Mouse (Mus musculus) limb, embryonic 12.5 days (tissue): ENCODE data around the gene Ppp1r35. TPM values are rescaled to one million over a fixed set of nuclear protein-coding genes. Genes with fewer than 3 reads are reported as not detected.

Experiments
- ATAC-seq: fragments of 200-750 bp; cut with Nextera tagmentation; 2 replicates; pipeline ENCODE4 v1.8.0; 2017; ENCODE audit warnings: low read depth, moderate TSS enrichment; ENCODE audit not compliant: insufficient number of reproducible peaks, insufficient read depth, low FRiP score, low TSS enrichment
- H3K27ac ChIP-seq: fragments of 300-500 bp; sonication (generic); 2 replicates; pipeline ENCODE4 v1.5.1; 2016; ENCODE audit warnings: mild to moderate bottlenecking, moderate library complexity
- H3K27me3 ChIP-seq: fragments of 300-500 bp; sonication (generic); 2 replicates; pipeline ENCODE4 v1.6.1; 2016; ENCODE audit warnings: mild to moderate bottlenecking, moderate library complexity
- H3K36me3 ChIP-seq: fragments of 300-500 bp; sonication (generic); 2 replicates; pipeline ENCODE4 v1.6.1; 2016; ENCODE audit warnings: mild to moderate bottlenecking, moderate library complexity
- H3K4me1 ChIP-seq: fragments of 300-500 bp; sonication (generic); replicated peaks from 2 replicates; pipeline ENCODE4 v1.6.1; 2016
- H3K4me2 ChIP-seq: fragments of 300-500 bp; sonication (generic); 2 replicates; pipeline ENCODE4 v1.6.1; 2016; ENCODE audit warnings: mild to moderate bottlenecking, moderate library complexity
- H3K4me3 ChIP-seq: fragments of 300-500 bp; sonication (generic); replicated peaks from 2 replicates; pipeline ENCODE4 v1.5.1; 2016; ENCODE audit warnings: mild to moderate bottlenecking
- H3K9ac ChIP-seq: fragments of 300-500 bp; sonication (generic); replicated peaks from 2 replicates; pipeline ENCODE4 v1.6.1; 2016; ENCODE audit warnings: mild to moderate bottlenecking, moderate library complexity
- H3K9me3 ChIP-seq: fragments of 300-500 bp; sonication (generic); 2 replicates; pipeline ENCODE4 v1.6.1; 2016; ENCODE audit warnings: mild to moderate bottlenecking, moderate library complexity
- WGBS: fragments of 180-500 bp; shearing (Covaris S2); methylation state at CpG from one replicate; pipeline ENCODE4 v1.1.7; 2016; 5-methylcytosine and 5-hydroxymethylcytosine counted together
- polyA plus RNA-seq: library from polyadenylated mRNA; unstranded; fragments of >200 nt; fragmentation: Nextera tagmentation; extraction: Ambion mirVana; gene quantifications from 2 replicates; pipeline ENCODE4 v1.2.1, GENCODE M21; 2016

Ppp1r35 gene
- polyA plus RNA-seq, 1 experiment from 2014 or later, result 52.1 TPM

DNA sequence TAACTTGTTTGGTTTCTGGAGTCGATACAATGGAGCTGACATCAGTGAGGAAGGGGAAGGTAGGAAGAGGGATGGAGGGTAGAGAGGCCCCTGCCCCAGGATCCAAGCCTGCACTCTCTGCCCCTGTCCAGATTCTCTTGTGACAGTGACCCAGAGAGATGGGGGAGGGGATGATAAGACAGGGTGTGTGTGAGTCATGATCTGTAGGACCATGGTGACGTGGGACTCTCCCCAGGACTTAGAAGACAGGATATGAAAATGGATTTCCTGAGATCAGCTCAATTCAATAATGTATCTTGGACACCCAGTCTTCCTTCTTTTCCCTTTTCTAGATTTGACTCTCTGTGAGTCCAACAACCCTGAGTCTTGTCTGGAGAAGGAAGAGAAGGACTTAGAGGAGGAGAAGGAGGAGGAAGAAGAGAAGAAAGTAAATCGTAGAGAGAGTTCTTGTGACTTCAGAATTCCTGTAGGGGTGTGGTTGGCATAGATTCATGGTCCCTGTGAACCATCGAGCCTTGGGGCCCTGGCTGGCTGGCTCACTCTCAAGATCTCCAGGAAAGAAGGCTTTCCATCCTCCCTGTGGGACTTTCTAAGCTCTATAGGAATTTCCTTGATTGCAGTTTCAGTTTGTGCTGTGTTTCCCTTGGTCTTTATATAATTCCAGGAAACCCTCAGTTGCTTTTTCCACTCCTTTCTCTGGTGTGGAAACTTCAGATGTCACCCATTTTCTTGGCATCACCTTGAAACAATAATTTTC is 39.0 kb downstream of the Ppp1r35 start:
- Histone ChIP-seq H3K4me3 (no peak overlapping the region), H3K36me3 (no peaks in the 10 kb centered on the region), H3K4me1 (no peaks in the 10 kb centered on the region), H3K9me3 (no peaks in the 10 kb centered on the region), H3K9ac (no peak overlapping the region), H3K27me3 (no peaks in the 10 kb centered on the region), H3K4me2 (no peak overlapping the region), H3K27ac (no peak overlapping the region)
- ATAC-seq, result no peak
- WGBS, result 78% methylated on average over 4 of the region's 4 CpGs

DNA sequence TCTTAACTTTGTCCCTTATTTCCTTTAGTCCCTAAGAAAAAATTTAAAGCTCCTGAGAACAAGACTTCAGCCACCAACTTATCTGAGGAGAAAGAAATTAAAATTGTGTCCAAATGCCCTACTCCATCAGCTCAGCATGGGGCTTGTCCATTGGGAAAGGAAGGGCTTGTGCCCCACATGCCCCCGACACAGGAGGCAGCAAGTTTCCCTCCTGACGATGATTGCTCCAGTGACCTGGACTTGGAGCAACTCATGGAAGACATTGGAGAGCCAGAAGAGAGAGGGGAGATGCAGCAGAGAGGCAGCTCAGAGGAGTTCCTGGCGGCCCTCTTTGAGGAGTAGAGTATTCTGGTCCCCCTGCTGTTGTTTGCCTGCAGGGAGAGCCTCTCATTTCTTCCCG is 43.5 kb downstream of the Ppp1r35 start:
- Histone ChIP-seq H3K4me1 (no peaks in the 10 kb centered on the region), H3K27ac (no peak overlapping the region), H3K9me3 (no peaks in the 10 kb centered on the region), H3K4me3 (no peak overlapping the region), H3K9ac (no peak overlapping the region), H3K36me3 (no peaks in the 10 kb centered on the region), H3K4me2 (no peak overlapping the region), H3K27me3 (no peaks in the 10 kb centered on the region)
- WGBS, result 69% methylated on average over 4 of the region's 4 CpGs
- no peak for ATAC-seq

DNA sequence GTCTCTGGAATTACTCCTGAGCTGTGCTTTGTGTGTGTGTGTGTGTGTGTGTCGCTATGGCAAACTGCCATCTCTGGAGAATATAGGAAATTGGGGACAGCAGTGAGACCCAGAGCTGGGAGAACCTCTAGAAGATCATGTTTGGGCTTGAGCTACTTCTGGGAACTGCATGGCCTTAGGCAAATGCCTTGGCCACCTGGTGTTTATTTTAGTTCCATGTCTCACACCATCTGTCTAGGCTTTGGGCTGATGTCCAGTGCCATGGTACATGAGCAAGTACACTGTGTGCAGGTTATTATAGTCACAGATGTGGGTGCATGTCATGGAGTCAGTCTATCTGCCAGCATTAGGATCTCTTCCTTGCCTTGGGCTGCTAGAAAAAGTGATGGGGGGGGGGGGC is 44.0 kb downstream of the Ppp1r35 start:
- whole genome bisulfite sequencing, result 81% methylated on average over 1 of the region's 1 CpGs

GRCm38 (mm10) chr5:137823455-137824045 is 44.9 kb downstream of the Ppp1r35 start:
- Histone ChIP-seq H3K27me3 (no peaks in the 10 kb centered on the region), H3K27ac (no peak overlapping the region), H3K36me3 (no peaks in the 10 kb centered on the region), H3K9me3 (no peaks in the 10 kb centered on the region), H3K4me1 (no peaks in the 10 kb centered on the region), H3K9ac (no peak overlapping the region), H3K4me2 (no peak overlapping the region), H3K4me3 (no peak overlapping the region)
- no peak for ATAC-seq
- WGBS, result 87% methylated on average over 6 of the region's 6 CpGs

More for the DNA sequence above, 44.0 kb downstream of the Ppp1r35 start:
- no peaks in the 10 kb centered on the region for H3K27me3 ChIP-seq
- no peaks in the 10 kb centered on the region for H3K36me3 ChIP-seq
- ATAC-seq, result no peak
- no peak overlapping the region for H3K4me2 ChIP-seq
- no peak overlapping the region for H3K27ac ChIP-seq
- no peak overlapping the region for H3K4me3 ChIP-seq
- no peaks in the 10 kb centered on the region for H3K9me3 ChIP-seq
- no peak overlapping the region for H3K9ac ChIP-seq
- no peaks in the 10 kb centered on the region for H3K4me1 ChIP-seq

DNA sequence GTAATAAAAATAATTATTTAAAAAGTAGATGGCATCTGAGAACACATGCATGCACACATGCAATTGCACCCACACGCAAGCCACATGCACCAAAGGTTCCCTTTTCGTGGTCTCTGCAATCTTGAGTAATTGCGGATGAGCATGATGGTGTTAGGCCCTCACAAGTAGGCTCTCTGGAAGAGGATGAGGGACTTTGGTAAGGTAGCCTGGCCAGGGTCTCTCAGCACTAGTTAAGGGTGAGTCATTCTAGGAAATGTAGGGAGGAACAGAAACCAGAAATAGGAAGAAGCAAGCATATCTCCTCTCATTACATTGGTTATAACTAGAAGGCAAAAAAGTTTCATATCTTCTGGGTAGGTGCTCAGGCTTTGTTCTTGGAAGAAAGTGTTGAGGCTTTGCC is 46.4 kb downstream of the Ppp1r35 start:
- 92% methylated on average over 3 of the region's 3 CpGs for WGBS
- H3K4me1 ChIP-seq, result no peaks in the 10 kb centered on the region
- no peak overlapping the region for H3K27ac ChIP-seq
- H3K9me3 ChIP-seq, result no peaks in the 10 kb centered on the region
- no peaks in the 10 kb centered on the region for H3K27me3 ChIP-seq
- H3K9ac ChIP-seq, result no peak overlapping the region
- H3K4me2 ChIP-seq, result no peak overlapping the region
- H3K36me3 ChIP-seq, result no peaks in the 10 kb centered on the region
- ATAC-seq, result no peak
- no peak overlapping the region for H3K4me3 ChIP-seq

DNA sequence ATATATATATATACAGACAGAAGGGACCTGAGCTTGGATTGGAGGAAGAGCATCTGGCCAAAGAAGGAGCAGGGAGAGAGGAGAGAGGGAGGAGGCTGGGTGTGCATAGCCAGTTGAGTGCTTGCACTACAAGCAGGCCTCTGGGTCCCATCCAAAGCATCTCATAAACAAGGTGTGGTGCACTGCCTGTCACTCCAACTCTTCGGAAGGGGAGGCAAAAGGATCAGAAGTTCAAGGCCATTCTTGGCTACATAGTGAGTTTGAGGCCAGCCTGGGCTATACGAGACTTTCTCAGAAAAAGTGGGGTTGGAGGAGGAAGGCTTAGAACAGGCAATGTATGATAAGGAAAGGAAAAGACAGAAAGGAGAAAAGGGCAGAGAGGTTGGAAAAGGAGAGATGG is 47.3 kb downstream of the Ppp1r35 start:
- no peaks in the 10 kb centered on the region for H3K27me3 ChIP-seq
- H3K36me3 ChIP-seq, result no peaks in the 10 kb centered on the region
- no peak overlapping the region for H3K4me2 ChIP-seq
- no peak overlapping the region for H3K4me3 ChIP-seq
- no peaks in the 10 kb centered on the region for H3K4me1 ChIP-seq
- H3K9me3 ChIP-seq, result no peaks in the 10 kb centered on the region
- H3K27ac ChIP-seq, result no peak overlapping the region
- no peak overlapping the region for H3K9ac ChIP-seq
- 77% methylated on average over 2 of the region's 2 CpGs for WGBS
- no peak for ATAC-seq

GRCm38 (mm10) chr5:137826421-137826820 is 47.8 kb downstream of the Ppp1r35 start:
- WGBS, result 59% methylated on average over 7 of the region's 7 CpGs
- Histone ChIP-seq H3K27ac (no peak overlapping the region), H3K4me2 (no peak overlapping the region), H3K27me3 (no peaks in the 10 kb centered on the region), H3K4me3 (no peak overlapping the region), H3K9me3 (no peaks in the 10 kb centered on the region), H3K9ac (no peak overlapping the region), H3K36me3 (no peaks in the 10 kb centered on the region), H3K4me1 (no peaks in the 10 kb centered on the region)
- no peak for ATAC-seq

GRCm38 (mm10) chr5:137828694-137829093 is 50.0 kb downstream of the Ppp1r35 start:
- no peak for ATAC-seq
- no peak overlapping the region for H3K4me3 ChIP-seq
- H3K36me3 ChIP-seq, result no peaks in the 10 kb centered on the region
- no peak overlapping the region for H3K9ac ChIP-seq
- H3K4me2 ChIP-seq, result no peak overlapping the region
- no peaks in the 10 kb centered on the region for H3K4me1 ChIP-seq
- WGBS, result 82% methylated on average over 6 of the region's 6 CpGs
- H3K27me3 ChIP-seq, result no peaks in the 10 kb centered on the region
- no peaks in the 10 kb centered on the region for H3K9me3 ChIP-seq
- no peak overlapping the region for H3K27ac ChIP-seq

Other genes with a start within 250 kb of the Ppp1r35 start
- 0.71 TPM in 1 of 2 replicates, not detected in the other for gene Epo, start 245.6 kb upstream of the Ppp1r35 start, polyA plus RNA-seq
- gene Gnb2, start 245.3 kb upstream of the Ppp1r35 start, polyA plus RNA-seq, result 337 and 349 TPM in 2 replicates
- gene Actl6b, start 225.3 kb upstream of the Ppp1r35 start, polyA plus RNA-seq, result 0.68 TPM in 1 of 2 replicates, not detected in the other
- 0.60 and 0.68 TPM in 2 replicates for gene Tfr2, start 209.0 kb upstream of the Ppp1r35 start, polyA plus RNA-seq
- gene Mospd3, start 177.8 kb upstream of the Ppp1r35 start, polyA plus RNA-seq, result 21.1 and 28.5 TPM in 2 replicates
- 128 and 135 TPM in 2 replicates for gene Pcolce, start 165.1 kb upstream of the Ppp1r35 start, polyA plus RNA-seq
- 0.20 and 0.31 TPM in 2 replicates for gene Fbxo24, start 149.8 kb upstream of the Ppp1r35 start, polyA plus RNA-seq
- 36.0 and 37.6 TPM in 2 replicates for gene Lrch4, start 149.7 kb upstream of the Ppp1r35 start, polyA plus RNA-seq
- 8.4 and 9.7 TPM in 2 replicates for gene Gm20605, start 149.7 kb upstream of the Ppp1r35 start, polyA plus RNA-seq
- 8.0 and 9.7 TPM in 2 replicates for gene Sap25, start 137.5 kb upstream of the Ppp1r35 start, polyA plus RNA-seq
- gene Irs3, start 133.1 kb upstream of the Ppp1r35 start, polyA plus RNA-seq, result 0.20 and 0.64 TPM in 2 replicates
- 22.8 and 23.1 TPM in 2 replicates for gene Agfg2, start 94.1 kb upstream of the Ppp1r35 start, polyA plus RNA-seq
- gene Nyap1, start 37.2 kb upstream of the Ppp1r35 start, polyA plus RNA-seq, result 3.8 and 4.5 TPM in 2 replicates
- 127 and 128 TPM in 2 replicates for gene Tsc22d4, start 33.1 kb upstream of the Ppp1r35 start, polyA plus RNA-seq
- 12.5 and 14.2 TPM in 2 replicates for gene Mepce, start 8.8 kb downstream of the Ppp1r35 start, polyA plus RNA-seq
- 28.9 and 29.9 TPM in 2 replicates for gene Zcwpw1, start 8.9 kb downstream of the Ppp1r35 start, polyA plus RNA-seq
- gene Pilra, start 57.4 kb downstream of the Ppp1r35 start, polyA plus RNA-seq, result 0.14 and 0.22 TPM in 2 replicates
- not detected in 2 replicates for gene Pilrb1, start 79.3 kb downstream of the Ppp1r35 start, polyA plus RNA-seq
- not detected in 2 replicates for gene Pilrb2, start 93.0 kb downstream of the Ppp1r35 start, polyA plus RNA-seq
- gene Cyp3a13, start 142.8 kb downstream of the Ppp1r35 start, polyA plus RNA-seq, result not detected in 2 replicates
- gene Gjc3, start 184.2 kb downstream of the Ppp1r35 start, polyA plus RNA-seq, result 0.08 and 0.19 TPM in 2 replicates
- gene Azgp1, start 202.7 kb downstream of the Ppp1r35 start, polyA plus RNA-seq, result not detected in 2 replicates
- gene Smok3a, start 242.4 kb downstream of the Ppp1r35 start, polyA plus RNA-seq, result not detected in 2 replicates
- gene Smok3b, start 242.6 kb downstream of the Ppp1r35 start, polyA plus RNA-seq, result not detected in 2 replicates